Mouse (Mus musculus) liver, embryonic 14.5 days (tissue): ENCODE measurements around the gene March5. TPM values are rescaled to one million over a fixed set of nuclear protein-coding genes. Genes with fewer than 3 reads are reported as not detected.

Experiments used
- ATAC-seq: fragments of 200-750 bp; cut with Nextera tagmentation; 2 replicates; pipeline ENCODE4 v1.8.0; 2017; ENCODE audit warnings: moderate number of reproducible peaks, mild to moderate bottlenecking, moderate library complexity; ENCODE audit not compliant: insufficient read depth
- DNase-seq, 3 experiments: peaks; one replicate each; pipeline ENCODE4 v3.0.0-alpha.2; 2012 to 2013; ENCODE audit warnings: low read depth in 3 of 3, low spot score in 3 of 3
- H3K27ac ChIP-seq: fragments of 300-500 bp; sonication (generic); 2 replicates; pipeline ENCODE4 v1.5.1; 2014; ENCODE audit warnings: moderate library complexity, mild to moderate bottlenecking, control low read depth, inconsistent platforms
- H3K27me3 ChIP-seq: fragments of 300-500 bp; sonication (generic); 2 replicates; pipeline ENCODE4 v1.6.1; 2014; ENCODE audit warnings: mild to moderate bottlenecking, low read length, moderate library complexity; ENCODE audit not compliant: control insufficient read depth, insufficient read depth
- H3K36me3 ChIP-seq: fragments of 300-500 bp; sonication (generic); replicated peaks from 2 replicates; pipeline ENCODE4 v1.6.1; 2014; ENCODE audit warnings: low read depth; ENCODE audit not compliant: control insufficient read depth, insufficient read depth
- H3K4me1 ChIP-seq, 2 experiments: fragments of 200-500 bp in 1 of 2; fragments of 300-500 bp in 1 of 2; sonication (generic) in 1 of 2; replicated peaks; 2 replicates each; pipeline ENCODE4 v1.6.1; 2012 to 2014; ENCODE audit warnings: antibody characterized with exemption in 1 of 2, inconsistent platforms in 1 of 2, low read length in 1 of 2; ENCODE audit not compliant: control insufficient read depth in 2 of 2, insufficient read depth in 2 of 2
- H3K4me2 ChIP-seq: fragments of 300-500 bp; sonication (generic); 2 replicates; pipeline ENCODE4 v1.6.1; 2014; ENCODE audit warnings: low read depth, mild to moderate bottlenecking, control low read depth, moderate library complexity
- H3K4me3 ChIP-seq, 2 experiments: fragments of 200-500 bp in 1 of 2; fragments of 300-500 bp in 1 of 2; sonication (generic) in 1 of 2; 2 replicates each; pipeline ENCODE4 v1.5.1; 2012 to 2014; ENCODE audit warnings: low read depth in 2 of 2, low read length in 2 of 2, mild to moderate bottlenecking in 2 of 2, control low read depth in 1 of 2, inconsistent platforms in 1 of 2, moderate library complexity in 1 of 2; ENCODE audit not compliant: insufficient read depth in 1 of 2
- H3K9ac ChIP-seq: fragments of 300-500 bp; sonication (generic); replicated peaks from 2 replicates; pipeline ENCODE4 v1.6.1; 2014; ENCODE audit warnings: mild to moderate bottlenecking, control low read depth, moderate library complexity
- H3K9me3 ChIP-seq: fragments of 300-500 bp; sonication (generic); 2 replicates; pipeline ENCODE4 v1.6.1; 2016; ENCODE audit warnings: low read length, mixed read lengths; ENCODE audit not compliant: control insufficient read depth
- CTCF ChIP-seq: IDR thresholded peaks from 2 replicates; pipeline ENCODE4 v1.5.1; 2016; ENCODE audit warnings: antibody characterized with exemption, low read depth, control low read depth
- EP300 ChIP-seq: IDR thresholded peaks from 2 replicates; pipeline ENCODE4 v1.6.1; 2016; ENCODE audit warnings: antibody characterized with exemption, low read depth
- WGBS: fragments of 180-500 bp; shearing (Covaris S2); extraction: QIAGEN DNeasy Blood & Tissue Kit; methylation state at CpG from one replicate; pipeline ENCODE4 v1.1.7; 2014; ENCODE audit not compliant: insufficient replicate concordance; 5-methylcytosine and 5-hydroxymethylcytosine counted together
- polyA plus RNA-seq, 2 experiments: library from polyadenylated mRNA; depleted of rRNA in 1 of 2; stranded (reverse) in 1 of 2; unstranded in 1 of 2; fragments of >200 nt; fragmentation: Nextera tagmentation in 1 of 2; extraction: Ambion mirVana in 1 of 2; gene quantifications; 2 replicates each; pipeline versions ENCODE4 v1.2.1 to v1.2.3; 2012 to 2014

The March5 gene
- polyA plus RNA-seq, 2 experiments = 69.6 to 145 TPM

GRCm38 (mm10) chr19:37174116-37174715, 33.1 kb upstream of the March5 start:
- no peaks in the 10 kb centered on the region; the same call in 1 of the 2 replicates for H3K36me3 ChIP-seq
- 2% methylated on average over 70 of the region's 70 CpGs for WGBS
- H3K27ac ChIP-seq = no peak overlapping the region
- H3K27me3 ChIP-seq = peaks cover 54% of the 10 kb centered on the region
- H3K4me2 ChIP-seq = peak overlapping the region; percentile 86
- H3K4me3 ChIP-seq = peak overlapping the region; percentile 58 to 64
- no peaks in the 10 kb centered on the region for H3K9me3 ChIP-seq
- TF ChIP-seq EP300 (no peak), CTCF (no peak)
- peaks cover 15 to 17% of the 10 kb centered on the region in 2 experiments for H3K4me1 ChIP-seq
- ATAC-seq (no peak), DNase-seq (no peak)
- peak overlapping the region; percentile 28 for H3K9ac ChIP-seq

GRCm38 (mm10) chr19:37174716-37175435, 32.5 kb upstream of the March5 start:
- peak overlapping the region; percentile 58 to 64 for H3K4me3 ChIP-seq
- peak overlapping the region; percentile 86 for H3K4me2 ChIP-seq
- no peak overlapping the region for H3K27ac ChIP-seq
- H3K36me3 ChIP-seq = no peaks in the 10 kb centered on the region; the same call in 1 of the 2 replicates
- H3K27me3 ChIP-seq = peaks cover 54% of the 10 kb centered on the region
- TF ChIP-seq EP300 = no peak
- TF ChIP-seq CTCF = no peak
- H3K9ac ChIP-seq = peak overlapping the region; percentile 28
- peaks cover 16% of the 10 kb centered on the region in 2 experiments for H3K4me1 ChIP-seq
- no peak for ATAC-seq
- H3K9me3 ChIP-seq = no peaks in the 10 kb centered on the region
- peak in 1 of 3 experiments; percentile 35 for DNase-seq
- under 1% methylated on average over 36 of the region's 36 CpGs for WGBS

GRCm38 (mm10) chr19:37175436-37175805, 31.9 kb upstream of the March5 start:
- 2% methylated on average over 12 of the region's 12 CpGs for WGBS
- no peaks in the 10 kb centered on the region; the same call in 1 of the 2 replicates for H3K36me3 ChIP-seq
- peak overlapping the region; percentile 86 for H3K4me2 ChIP-seq
- H3K4me3 ChIP-seq = peak overlapping the region; percentile 58 to 64
- peak overlapping the region; percentile 28 for H3K9ac ChIP-seq
- no peaks in the 10 kb centered on the region for H3K9me3 ChIP-seq
- no peak for ATAC-seq
- TF ChIP-seq CTCF = no peak
- H3K27me3 ChIP-seq = peaks cover 54% of the 10 kb centered on the region
- no peak for DNase-seq
- no peak overlapping the region for H3K27ac ChIP-seq
- peaks cover 16 to 17% of the 10 kb centered on the region in 2 experiments for H3K4me1 ChIP-seq

GRCm38 (mm10) chr19:37175919-37176318, 31.4 kb upstream of the March5 start:
- Histone ChIP-seq H3K4me1 (peaks cover 17 to 18% of the 10 kb centered on the region in 2 experiments), H3K4me2 (peak overlapping the region; percentile 86), H3K9me3 (no peaks in the 10 kb centered on the region), H3K36me3 (no peaks in the 10 kb centered on the region), H3K4me3 (peak overlapping the region; percentile 58 to 64; a peak in 3 of 4 replicates), H3K27ac (no peak overlapping the region), H3K9ac (no peak overlapping the region), H3K27me3 (peaks cover 54% of the 10 kb centered on the region)
- no peak for ATAC-seq
- WGBS = 8% methylated on average over 6 of the region's 6 CpGs
- TF ChIP-seq CTCF = no peak
- TF ChIP-seq EP300 = no peak
- no peak for DNase-seq

- H3K4me1 ChIP-seq = peaks cover 17 to 19% of the 10 kb centered on the region in 2 experiments
- H3K27ac ChIP-seq = no peak overlapping the region
- H3K4me2 ChIP-seq = peak overlapping the region; percentile 19; the same call in 1 of the 2 replicates
- no peak for TF ChIP-seq EP300
- no peak for TF ChIP-seq CTCF
- H3K36me3 ChIP-seq = no peaks in the 10 kb centered on the region
- ATAC-seq (no peak), DNase-seq (no peak)
- no peaks in the 10 kb centered on the region for H3K9me3 ChIP-seq
- no peak overlapping the region for H3K9ac ChIP-seq
- H3K27me3 ChIP-seq = peaks cover 52% of the 10 kb centered on the region
- 38% methylated on average over 4 of the region's 4 CpGs for WGBS
- no peak overlapping the region for H3K4me3 ChIP-seq
These were observed 30.4 kb upstream of the March5 start for GRCm38 (mm10) chr19:37176879-37177462.
